Mouse (Mus musculus): ENCODE data around the gene Pam. TPM values are rescaled to one million over a fixed set of nuclear protein-coding genes. Genes with fewer than 3 reads are reported as not detected.
A peak's percentile ranks its signal among the peaks of the same experiment; 100 is the strongest.

Gene Pam
- polyA plus RNA-seq, 1 experiment from 2014 or later, result 28.7 TPM

DNA sequence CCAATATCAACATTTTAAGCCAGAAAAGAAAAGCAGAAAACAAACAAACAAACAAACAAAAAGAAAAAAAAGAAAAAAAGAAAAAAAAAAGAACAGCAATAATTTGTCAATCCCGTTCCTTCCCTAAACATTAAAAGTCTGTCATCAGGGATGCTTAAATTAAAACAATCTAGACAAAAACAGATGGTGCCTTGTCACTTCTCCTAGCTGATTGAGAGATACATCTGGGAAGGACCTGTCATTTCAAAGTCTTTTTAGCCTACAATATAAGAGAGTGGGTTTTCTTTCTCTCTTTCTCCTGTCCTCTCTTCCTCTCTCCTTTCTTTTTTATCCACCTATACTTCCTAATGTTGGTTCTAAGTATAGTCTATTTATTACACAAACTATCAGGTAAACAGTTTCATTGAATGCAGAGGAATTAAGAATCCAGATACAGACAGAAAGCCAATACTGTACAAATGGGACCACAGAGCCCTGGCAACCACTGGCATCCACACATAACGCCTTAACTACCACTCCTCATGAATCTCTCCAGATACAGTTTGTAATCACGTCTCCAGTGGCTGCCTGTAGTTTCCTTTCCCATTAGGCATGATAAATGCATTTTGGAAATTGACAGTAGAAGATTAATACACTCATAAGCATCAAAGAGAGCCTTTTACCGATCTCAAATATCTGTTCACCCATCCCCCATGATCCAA lies 151.4 kb downstream of the Pam start:
- Histone ChIP-seq H3K27ac (no peak overlapping the region), H3K9ac (no peak overlapping the region), H3K4me1 (peaks cover 8% of the 10 kb centered on the region), H3K36me3 (no peaks in the 10 kb centered on the region), H3K9me3 (replicated peaks) (no peaks in the 10 kb centered on the region), H3K27me3 (no peaks in the 10 kb centered on the region), H3K4me3 (no peak overlapping the region), H3K4me2 (replicated peaks) (no peak overlapping the region)
- ATAC-seq (ENCODE audit: low FRiP score), result peak; percentile 56; the same call in 1 of the 2 replicates
- WGBS, result 52% methylated on average over 4 of the region's 4 CpGs

DNA sequence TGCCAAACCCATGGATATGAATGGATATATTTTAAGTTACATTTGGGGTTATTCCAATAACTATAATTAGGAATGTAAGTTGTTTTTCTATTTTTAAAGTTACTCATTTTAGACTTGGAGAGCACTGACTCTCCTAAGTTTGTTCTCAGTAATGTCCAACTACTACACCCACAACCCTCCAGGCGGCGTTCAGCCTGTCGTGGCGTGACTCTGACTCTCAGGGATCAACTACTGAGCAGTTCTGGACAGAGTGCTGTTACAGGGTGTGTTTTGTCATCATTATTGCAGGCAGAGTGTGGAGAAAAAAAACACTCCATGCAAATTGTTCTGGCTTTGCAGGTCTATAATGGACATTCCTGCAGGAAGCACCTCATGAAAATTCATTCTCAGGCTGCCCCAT lies 152.0 kb downstream of the Pam start:
- H3K4me1 ChIP-seq, result peaks cover 8% of the 10 kb centered on the region
- H3K27ac ChIP-seq, result no peak overlapping the region
- no peak overlapping the region for H3K4me3 ChIP-seq
- 51% methylated on average over 4 of the region's 4 CpGs for WGBS
- no peaks in the 10 kb centered on the region for H3K27me3 ChIP-seq
- no peak overlapping the region for H3K4me2 ChIP-seq (replicated peaks)
- no peaks in the 10 kb centered on the region for H3K36me3 ChIP-seq
- ATAC-seq (ENCODE audit: low FRiP score), result no peak
- no peaks in the 10 kb centered on the region for H3K9me3 ChIP-seq (replicated peaks)
- no peak overlapping the region for H3K9ac ChIP-seq

DNA sequence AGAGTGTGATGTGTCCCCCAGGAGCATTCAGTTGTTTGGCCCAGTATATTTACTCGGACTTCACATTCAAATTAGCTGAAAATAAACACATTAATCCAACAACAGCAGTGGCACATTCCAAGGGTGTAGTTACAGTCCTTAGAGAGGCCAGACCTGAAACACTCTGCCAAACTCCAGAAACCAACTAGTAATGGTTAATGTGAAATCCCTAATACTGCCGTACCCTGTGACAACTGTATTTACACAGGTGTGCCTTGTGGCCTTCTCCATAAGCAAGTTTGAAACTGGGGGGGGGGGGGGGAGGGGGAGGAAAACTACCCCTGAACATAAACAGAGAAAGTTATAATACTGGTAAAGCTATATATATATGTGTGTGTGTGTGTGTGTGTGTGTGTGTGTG lies 152.5 kb downstream of the Pam start:
- ATAC-seq (ENCODE audit: low FRiP score), result no peak
- Histone ChIP-seq H3K4me2 (replicated peaks) (no peak overlapping the region), H3K27ac (no peak overlapping the region), H3K9me3 (replicated peaks) (no peaks in the 10 kb centered on the region), H3K4me3 (no peak overlapping the region), H3K36me3 (no peaks in the 10 kb centered on the region), H3K9ac (no peak overlapping the region), H3K4me1 (peaks cover 12% of the 10 kb centered on the region), H3K27me3 (no peaks in the 10 kb centered on the region)
- 65% methylated on average over 2 of the region's 2 CpGs for WGBS

DNA sequence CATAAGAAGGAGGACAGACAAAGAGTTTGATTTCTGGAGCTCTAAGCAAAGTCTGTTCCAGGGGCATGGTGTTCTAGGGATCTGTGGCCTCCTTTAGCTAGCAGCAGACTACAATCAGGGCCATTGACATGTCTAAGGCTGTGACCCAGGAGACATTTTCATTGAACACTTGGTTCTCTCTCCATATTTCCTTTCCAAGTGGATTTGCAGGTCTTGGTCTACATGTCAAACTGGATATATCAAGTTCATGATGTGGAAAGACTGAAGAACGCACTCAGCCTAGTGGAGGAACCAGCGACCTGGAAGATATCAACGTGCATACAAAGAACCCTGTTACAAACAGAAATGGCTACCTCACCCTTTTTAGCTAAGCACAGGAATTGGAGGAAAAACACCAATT lies 156.9 kb downstream of the Pam start:
- WGBS, result 87% methylated on average over 3 of the region's 3 CpGs
- no peaks in the 10 kb centered on the region for H3K36me3 ChIP-seq
- H3K4me1 ChIP-seq, result peaks cover 6% of the 10 kb centered on the region
- no peaks in the 10 kb centered on the region for H3K27me3 ChIP-seq
- H3K4me2 ChIP-seq (replicated peaks), result no peak overlapping the region
- no peak overlapping the region for H3K9ac ChIP-seq
- no peak overlapping the region for H3K27ac ChIP-seq
- no peak for ATAC-seq (ENCODE audit: low FRiP score)
- no peaks in the 10 kb centered on the region for H3K9me3 ChIP-seq (replicated peaks)
- H3K4me3 ChIP-seq, result no peak overlapping the region

DNA sequence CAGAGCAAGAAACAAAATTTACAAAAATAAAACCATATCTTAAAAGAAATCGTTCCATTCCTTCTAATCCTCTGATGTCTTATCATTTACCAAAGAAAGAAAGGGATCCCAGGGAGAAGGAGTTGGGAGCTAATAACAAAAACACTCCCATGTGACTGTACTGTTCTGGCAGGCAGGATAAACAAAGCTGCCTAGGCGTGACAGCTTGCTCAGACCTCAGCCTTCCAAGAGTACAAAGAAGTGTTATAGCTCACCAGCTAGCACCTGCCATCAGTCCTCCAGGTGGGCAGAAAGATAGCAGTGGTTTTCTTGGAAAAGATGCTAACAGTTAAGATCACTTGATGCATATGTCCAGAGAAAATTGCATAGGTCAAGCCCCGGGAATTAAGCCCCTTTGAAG lies 157.4 kb downstream of the Pam start:
- H3K27ac ChIP-seq, result no peak overlapping the region
- peaks cover 4% of the 10 kb centered on the region; the same call in 1 of the 2 replicates for H3K4me1 ChIP-seq
- H3K9ac ChIP-seq, result no peak overlapping the region
- no peak overlapping the region for H3K4me2 ChIP-seq (replicated peaks)
- no peaks in the 10 kb centered on the region for H3K9me3 ChIP-seq (replicated peaks)
- no peak for ATAC-seq (ENCODE audit: low FRiP score)
- H3K36me3 ChIP-seq, result no peaks in the 10 kb centered on the region
- no peak overlapping the region for H3K4me3 ChIP-seq
- 58% methylated on average over 3 of the region's 3 CpGs for WGBS
- H3K27me3 ChIP-seq, result no peaks in the 10 kb centered on the region

DNA sequence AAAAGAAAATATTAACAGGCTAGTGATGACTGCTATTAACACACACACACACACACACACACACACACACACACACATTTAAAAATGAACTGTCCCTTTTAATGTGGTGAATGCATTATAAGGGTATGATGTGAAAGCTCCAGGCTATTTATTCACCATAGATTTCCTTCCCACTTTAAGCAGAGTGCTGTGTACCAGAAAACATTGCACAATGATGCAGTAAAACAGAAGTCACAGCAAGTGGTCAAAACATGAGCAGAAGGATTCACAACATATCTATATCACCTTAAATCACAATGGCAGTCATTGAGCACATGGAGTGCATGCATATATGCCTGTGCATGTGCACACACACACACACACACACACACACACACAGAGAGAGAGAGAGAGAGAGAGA lies 160.5 kb downstream of the Pam start:
- H3K4me3 ChIP-seq, result no peak overlapping the region
- no peaks in the 10 kb centered on the region for H3K27me3 ChIP-seq
- peaks cover 8% of the 10 kb centered on the region; the same call in 1 of the 2 replicates for H3K4me1 ChIP-seq
- no peak overlapping the region for H3K9ac ChIP-seq
- no peak overlapping the region for H3K27ac ChIP-seq
- no peaks in the 10 kb centered on the region for H3K36me3 ChIP-seq
- no peak for ATAC-seq (ENCODE audit: low FRiP score)
- no peaks in the 10 kb centered on the region for H3K9me3 ChIP-seq (replicated peaks)
- H3K4me2 ChIP-seq (replicated peaks), result no peak overlapping the region

DNA sequence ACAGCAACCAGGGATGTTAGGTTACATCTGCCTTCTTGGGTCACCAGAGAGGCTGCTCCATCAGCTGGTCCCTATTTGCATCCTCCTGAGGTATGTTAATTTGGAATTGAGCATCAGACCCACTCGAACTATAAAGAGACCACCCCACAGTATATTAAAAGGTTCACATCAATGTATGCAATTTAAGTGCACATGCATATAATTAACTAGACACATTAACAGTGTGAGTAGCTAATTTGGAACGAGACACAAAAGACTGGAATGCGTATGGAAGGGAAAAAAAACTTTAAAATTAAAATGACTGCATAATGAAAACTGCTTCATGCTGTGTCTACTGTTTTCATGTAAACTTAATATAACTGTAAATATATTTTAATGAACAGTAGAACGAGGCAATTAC lies 164.2 kb downstream of the Pam start:
- Histone ChIP-seq H3K9ac (no peak overlapping the region), H3K36me3 (no peaks in the 10 kb centered on the region), H3K4me3 (no peak overlapping the region), H3K4me1 (peaks cover 13% of the 10 kb centered on the region), H3K27ac (no peak overlapping the region), H3K9me3 (replicated peaks) (no peaks in the 10 kb centered on the region), H3K27me3 (no peaks in the 10 kb centered on the region), H3K4me2 (replicated peaks) (no peak overlapping the region)
- WGBS, result 67% methylated on average over 4 of the region's 4 CpGs
- ATAC-seq (ENCODE audit: low FRiP score), result 0 out of 2 replicates have a peak, but pooled peaks have one; percentile 33

DNA sequence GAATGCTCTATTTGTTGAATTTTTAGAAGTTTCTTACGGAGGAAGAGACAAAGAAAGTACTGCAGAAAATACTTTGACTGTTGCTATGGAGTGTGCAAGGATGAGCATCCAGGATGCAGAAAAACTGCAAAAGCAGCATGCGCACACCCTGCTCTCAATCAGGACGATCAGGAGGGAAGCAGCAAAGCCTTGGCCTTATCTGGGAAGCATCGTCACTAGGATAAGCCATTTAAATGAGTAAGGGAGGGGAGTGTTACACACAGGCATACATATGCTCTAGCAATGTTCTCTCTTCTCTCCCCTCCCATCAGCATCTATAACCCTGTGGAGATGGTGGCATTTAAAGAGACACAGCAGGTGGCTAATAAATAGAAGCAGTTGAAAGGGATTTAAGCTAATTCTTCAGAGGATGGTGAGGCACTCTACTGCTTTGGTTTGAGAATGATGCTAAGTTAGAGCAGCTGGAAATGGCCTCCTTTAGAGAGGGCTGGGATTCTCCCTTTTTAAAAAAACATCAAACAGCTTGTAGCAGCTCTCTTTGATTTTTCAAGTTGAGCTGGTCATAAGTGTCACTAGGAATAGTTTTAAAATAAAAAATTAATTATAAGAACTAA lies 165.9 kb downstream of the Pam start:
- ATAC-seq (ENCODE audit: low FRiP score), result peak; percentile 66
- Histone ChIP-seq H3K36me3 (no peaks in the 10 kb centered on the region), H3K9ac (no peak overlapping the region), H3K9me3 (replicated peaks) (no peaks in the 10 kb centered on the region), H3K4me1 (peaks cover 13% of the 10 kb centered on the region), H3K27ac (0 out of 2 replicates have a peak overlapping the region, but pooled peaks have one; percentile 4), H3K4me3 (no peak overlapping the region), H3K4me2 (replicated peaks) (no peak overlapping the region), H3K27me3 (no peaks in the 10 kb centered on the region)
- 23% methylated on average over 4 of the region's 4 CpGs for WGBS

DNA sequence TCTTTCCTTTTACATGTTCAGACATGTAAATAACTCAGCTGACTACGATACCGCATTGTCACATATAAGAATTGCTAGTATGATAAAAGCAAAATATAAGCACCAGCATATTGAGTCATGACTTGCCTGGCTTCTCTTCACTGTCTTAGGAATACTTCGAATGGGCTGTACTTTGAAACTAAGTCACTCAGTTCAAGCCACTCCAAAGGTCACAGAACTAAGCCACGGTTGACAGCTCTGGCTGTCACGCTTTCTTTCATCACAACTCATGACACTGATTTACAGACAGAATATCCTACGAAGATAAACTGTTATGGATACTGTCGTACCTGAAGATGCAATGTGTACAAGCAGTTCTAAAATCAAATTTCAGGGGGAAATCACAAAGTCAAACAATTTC lies 168.7 kb downstream of the Pam start:
- H3K27me3 ChIP-seq, result no peaks in the 10 kb centered on the region
- no peak for ATAC-seq (ENCODE audit: low FRiP score)
- 83% methylated on average over 7 of the region's 7 CpGs for WGBS

DNA sequence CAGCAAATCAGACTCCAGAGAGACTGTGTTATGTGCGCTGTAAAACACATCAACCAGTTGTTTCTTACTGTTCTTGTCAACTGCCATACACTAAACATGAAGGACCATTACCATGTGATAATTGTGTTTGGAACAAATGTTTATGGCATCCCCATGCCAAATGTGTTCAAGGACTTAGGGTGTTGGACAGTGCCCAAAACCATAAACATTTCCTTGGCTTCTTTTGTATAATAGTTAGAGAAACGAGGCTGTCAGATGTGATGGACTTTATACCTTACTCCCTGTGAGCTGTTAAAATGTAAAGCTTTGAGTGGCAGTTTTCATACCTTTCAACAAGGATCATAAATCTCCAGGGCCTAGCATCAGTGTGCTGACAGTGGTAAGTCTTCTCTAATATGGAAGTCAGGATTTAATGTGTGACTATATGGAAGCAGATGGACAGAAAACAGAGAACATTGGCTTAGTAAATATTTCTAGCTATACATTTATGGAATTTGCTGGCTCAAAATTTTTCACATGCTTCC lies 169.4 kb downstream of the Pam start:
- H3K4me1 ChIP-seq, result peaks cover 15% of the 10 kb centered on the region
- 89% methylated on average over 2 of the region's 2 CpGs for WGBS
- no peaks in the 10 kb centered on the region for H3K9me3 ChIP-seq (replicated peaks)
- H3K36me3 ChIP-seq, result no peaks in the 10 kb centered on the region
- no peak for ATAC-seq (ENCODE audit: low FRiP score)
- no peak overlapping the region for H3K4me2 ChIP-seq (replicated peaks)
- H3K4me3 ChIP-seq, result no peak overlapping the region
- H3K27ac ChIP-seq, result no peak overlapping the region
- no peak overlapping the region for H3K9ac ChIP-seq
- no peaks in the 10 kb centered on the region for H3K27me3 ChIP-seq

More for the DNA sequence above, 168.7 kb downstream of the Pam start:
- Histone ChIP-seq H3K4me1 (peaks cover 16% of the 10 kb centered on the region), H3K9me3 (replicated peaks) (no peaks in the 10 kb centered on the region), H3K36me3 (no peaks in the 10 kb centered on the region), H3K4me2 (replicated peaks) (no peak overlapping the region), H3K4me3 (no peak overlapping the region), H3K9ac (no peak overlapping the region), H3K27ac (no peak overlapping the region)

DNA sequence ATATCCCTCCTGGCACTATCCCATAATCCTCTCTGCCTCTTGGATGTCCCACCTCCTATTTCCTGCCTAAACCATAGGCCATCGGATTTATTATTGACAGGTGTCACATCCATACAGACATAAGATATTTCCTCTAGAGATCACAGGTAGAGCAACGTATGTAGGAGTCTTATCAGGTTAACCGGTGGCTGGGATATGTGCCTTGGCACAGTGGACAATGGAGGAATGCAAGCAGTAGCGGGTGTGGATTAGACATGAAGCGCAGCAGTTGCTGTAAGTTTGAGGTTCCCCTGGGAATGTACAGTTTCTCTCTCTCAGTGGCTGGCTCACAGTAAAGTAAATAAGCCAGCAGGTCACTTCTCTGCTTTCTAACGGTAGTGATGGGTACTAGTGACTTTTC lies 173.1 kb downstream of the Pam start:
- Histone ChIP-seq H3K4me1 (peaks cover 6% of the 10 kb centered on the region; the same call in 1 of the 2 replicates), H3K4me2 (replicated peaks) (no peak overlapping the region), H3K27ac (no peak overlapping the region), H3K4me3 (no peak overlapping the region), H3K27me3 (no peaks in the 10 kb centered on the region), H3K9ac (no peak overlapping the region), H3K36me3 (no peaks in the 10 kb centered on the region), H3K9me3 (replicated peaks) (no peaks in the 10 kb centered on the region)
- no peak for ATAC-seq (ENCODE audit: low FRiP score)
- WGBS, result 85% methylated on average over 6 of the region's 6 CpGs

DNA sequence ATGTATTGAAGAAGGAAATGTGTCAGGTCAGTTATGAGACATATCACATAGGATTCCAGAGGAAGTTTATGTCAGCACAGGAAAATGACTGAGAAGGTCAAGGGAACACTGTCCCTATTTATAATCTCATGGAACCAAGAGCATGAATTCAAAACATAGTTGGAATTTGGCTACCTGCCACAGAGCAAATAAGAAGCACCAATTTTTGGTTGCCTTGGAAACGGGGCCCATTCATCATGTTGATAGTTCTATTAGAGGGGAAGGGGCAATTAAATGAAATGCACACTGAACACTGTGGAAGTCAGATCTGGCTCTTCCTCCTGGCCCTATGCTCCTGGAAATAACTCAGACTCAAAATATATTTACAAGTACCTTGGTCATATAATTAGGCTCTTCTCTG lies 173.6 kb downstream of the Pam start:
- no peak overlapping the region for H3K4me3 ChIP-seq
- H3K4me1 ChIP-seq, result peaks cover 6% of the 10 kb centered on the region; the same call in 1 of the 2 replicates
- no peaks in the 10 kb centered on the region for H3K27me3 ChIP-seq
- H3K9ac ChIP-seq, result no peak overlapping the region
- no peak overlapping the region for H3K4me2 ChIP-seq (replicated peaks)
- no peaks in the 10 kb centered on the region for H3K36me3 ChIP-seq
- H3K9me3 ChIP-seq (replicated peaks), result no peaks in the 10 kb centered on the region
- 86% methylated on average over 1 of the region's 1 CpGs for WGBS
- no peak overlapping the region for H3K27ac ChIP-seq
- ATAC-seq (ENCODE audit: low FRiP score), result no peak

DNA sequence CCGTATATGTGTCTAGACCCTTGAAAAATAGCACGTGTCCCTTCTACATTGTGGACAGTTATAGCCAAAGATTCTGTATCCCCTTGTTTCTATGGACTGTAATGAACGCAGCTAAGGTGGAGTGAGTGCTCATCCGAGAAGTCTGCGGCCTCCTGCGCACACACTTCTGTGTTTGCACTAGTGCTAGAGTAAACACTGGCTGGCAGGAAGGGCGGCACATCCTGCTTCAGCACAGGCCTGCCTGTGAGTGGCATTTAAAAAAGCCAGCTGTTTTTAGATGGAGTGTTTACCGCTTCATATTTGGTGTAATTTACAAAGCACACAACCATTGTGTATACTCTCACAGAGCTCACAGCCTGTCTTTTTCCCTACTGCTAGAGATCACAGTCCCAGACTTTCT lies 177.0 kb downstream of the Pam start:
- Histone ChIP-seq H3K4me1 (0 out of 2 replicates have a peak, but pooled peaks cover 3% of the 10 kb centered on the region), H3K4me2 (replicated peaks) (no peak overlapping the region), H3K27me3 (no peaks in the 10 kb centered on the region), H3K36me3 (no peaks in the 10 kb centered on the region), H3K9me3 (replicated peaks) (no peaks in the 10 kb centered on the region), H3K27ac (no peak overlapping the region), H3K9ac (no peak overlapping the region), H3K4me3 (no peak overlapping the region)
- WGBS, result 64% methylated on average over 8 of the region's 8 CpGs
- ATAC-seq (ENCODE audit: low FRiP score), result no peak

Measured in hindbrain, embryonic 12.5 days (tissue).